Mouse (Mus musculus): ENCODE data around the gene Mre11a. TPM values are rescaled to one million over a fixed set of nuclear protein-coding genes. Genes with fewer than 3 reads are reported as not detected.

Gene Mre11a
- 38.0 TPM for polyA plus RNA-seq (2017; shearing (Covaris generic))

DNA sequence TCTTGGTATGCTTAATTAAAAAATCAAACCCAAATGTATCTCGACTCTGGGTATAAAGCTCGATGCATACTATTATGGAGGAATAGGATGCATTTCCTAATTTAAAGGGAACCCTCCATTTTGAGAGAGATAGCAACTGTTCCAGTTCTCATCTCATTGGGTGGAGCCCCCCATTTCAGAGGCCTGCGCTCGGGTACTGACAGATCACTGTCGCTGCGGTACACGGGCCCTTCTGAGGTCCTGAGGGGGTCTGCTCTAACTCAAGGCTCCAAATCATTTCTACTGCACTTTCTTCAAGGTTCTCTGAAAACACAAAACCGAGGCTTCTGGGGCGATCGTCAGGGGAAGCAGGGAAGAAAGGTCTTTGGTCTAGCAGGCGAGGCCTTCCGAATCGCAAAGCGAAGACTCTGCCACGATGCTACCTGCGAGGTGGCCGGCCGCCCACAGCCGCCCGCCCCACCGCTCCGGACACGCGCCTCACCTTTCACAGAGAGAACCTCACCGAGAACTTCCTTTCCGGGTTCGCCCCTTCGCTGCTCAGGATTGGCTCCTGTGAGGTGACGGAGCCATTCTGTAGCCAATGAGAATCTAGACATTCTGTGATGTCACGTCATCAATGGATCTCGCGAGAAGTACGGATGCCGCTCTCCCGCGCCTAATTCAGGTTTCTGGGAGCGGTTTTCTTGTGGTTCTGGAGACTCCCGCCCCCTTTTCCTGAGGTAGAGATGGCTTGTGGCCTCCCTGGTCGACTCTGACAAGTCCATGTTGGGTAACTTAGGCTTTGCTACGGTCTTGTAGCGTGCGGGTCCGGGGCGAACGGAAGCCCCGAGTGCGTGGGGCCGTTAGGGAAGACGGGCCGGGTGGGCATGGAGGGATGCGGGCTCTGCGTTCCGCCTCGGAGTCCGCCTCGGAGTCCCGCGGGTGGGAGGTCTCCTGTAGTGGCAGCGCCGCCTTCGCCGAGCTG, at the start of gene Mre11a, which contains the start of gene Ankrd49:
Gene Mre11a, plus strand, starts transcription at position 616 of the 964 bp plus-strand sequence.
Gene Ankrd49, minus strand, starts transcription at position 818 of the 964 bp plus-strand sequence.

GRCm38 (mm10) chr9:14740151-14740924, 44.1 kb upstream of the Mre11a start, which contains the start of gene Piwil4:
Gene Piwil4, minus strand, starts transcription at chr9:14740733.

DNA sequence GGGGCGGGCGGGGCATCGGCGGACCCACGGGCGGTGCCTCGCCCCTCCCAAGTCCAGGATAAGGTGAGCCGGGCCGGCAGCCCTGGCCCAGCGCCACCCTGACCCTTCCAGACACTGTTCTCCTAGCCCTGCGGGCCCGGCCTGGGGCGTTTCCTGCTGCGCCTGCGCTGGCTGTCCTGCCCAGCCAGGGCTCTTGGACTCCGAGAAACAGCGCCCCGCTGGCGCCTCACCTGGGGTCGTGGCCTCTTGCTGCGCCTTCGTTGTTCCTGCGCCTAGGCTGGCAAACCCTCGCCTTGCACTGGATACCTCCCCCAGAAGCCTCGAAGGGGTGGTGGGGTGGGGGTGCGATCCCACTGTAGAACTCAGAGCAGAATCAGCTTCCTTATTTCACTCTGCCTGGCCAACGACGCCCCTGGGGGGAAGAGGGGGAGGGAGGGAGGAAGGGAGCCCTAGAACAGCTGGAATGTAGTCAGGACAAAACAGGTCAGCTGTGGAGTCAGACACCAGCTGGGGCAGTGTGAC, 32.4 kb upstream of the Mre11a start, which contains the start of gene Fut4:
Gene Fut4, minus strand, starts transcription at position 393 of the 522 bp plus-strand sequence.

GRCm38 (mm10) chr9:14770803-14771471, 13.5 kb upstream of the Mre11a start, which contains the start of gene 1700012B09Rik:
Gene 1700012B09Rik, minus strand, starts transcription at chr9:14771030.

GRCm38 (mm10) chr9:14859868-14860639, 75.6 kb downstream of the Mre11a start, which contains the start of gene Gpr83:
Gene Gpr83, plus strand, starts transcription at chr9:14860210.

Other genes with a start within 250 kb of the Mre11a start
- gene Amotl1, start 139.6 kb upstream of the Mre11a start, polyA plus RNA-seq (2017; shearing (Covaris generic)), result 0.20 TPM
- not detected for gene Piwil4, start 43.9 kb upstream of the Mre11a start, polyA plus RNA-seq (2017; shearing (Covaris generic))
- 0.17 TPM for gene Fut4, start 32.3 kb upstream of the Mre11a start, polyA plus RNA-seq (2017; shearing (Covaris generic))
- gene 1700012B09Rik, start 13.6 kb upstream of the Mre11a start, polyA plus RNA-seq (2017; shearing (Covaris generic)), result not detected
- gene Ankrd49, start 202 bp downstream of the Mre11a start, polyA plus RNA-seq (2017; shearing (Covaris generic)), result 22.9 TPM
- gene Gpr83, start 75.6 kb downstream of the Mre11a start, polyA plus RNA-seq (2017; shearing (Covaris generic)), result 132 TPM
- 1,156 TPM for gene Izumo1r, start 119.3 kb downstream of the Mre11a start, polyA plus RNA-seq (2017; shearing (Covaris generic))

Data from activated CD4-positive, CD25-positive, alpha-beta regulatory T cell, adult 9 weeks (primary cell).